Mouse (Mus musculus) ovary, postnatal 14 days (tissue): Measurements from ENCODE around the gene Btbd35f26.
"Not testable (repeated sequence)": the region's sequence is repeated elsewhere in the genome, so short reads cannot be mapped to it uniquely, and the experiment has no call there.

Experiments
- DNase-seq: peaks from one replicate; pipeline ENCODE4 v3.0.0; 2022; ENCODE audit warnings: low spot score

Gene Btbd35f26

DNA sequence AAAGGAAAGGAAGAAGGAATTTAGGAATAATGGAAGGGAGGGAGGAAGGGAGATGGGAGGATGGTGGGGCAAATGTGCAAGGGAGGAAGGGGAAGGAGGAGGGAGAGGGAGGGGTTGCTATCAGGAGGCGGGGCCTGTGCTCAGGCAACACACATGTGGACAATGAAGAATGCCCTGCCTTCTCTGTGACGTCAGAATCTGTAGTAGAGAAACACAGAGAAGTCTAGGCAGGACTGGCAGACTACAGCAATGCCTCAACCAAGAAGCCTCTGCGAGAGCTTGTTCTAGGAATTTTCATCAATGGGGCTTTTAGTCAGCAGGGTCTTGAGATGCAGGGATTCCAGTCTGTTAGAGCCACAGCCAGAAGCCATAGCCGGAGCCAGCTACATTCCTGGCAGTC is at the start of gene Btbd35f26:
TSS of gene Btbd35f26 (plus strand) at position 301 of the 400 bp plus-strand sequence.
- DNase-seq: not testable (repeated sequence)

- not testable (repeated sequence) for DNase-seq
Measured at GRCm38 (mm10) chrX:31341924-31342323, 5.7 kb downstream of the Btbd35f26 start.

DNA sequence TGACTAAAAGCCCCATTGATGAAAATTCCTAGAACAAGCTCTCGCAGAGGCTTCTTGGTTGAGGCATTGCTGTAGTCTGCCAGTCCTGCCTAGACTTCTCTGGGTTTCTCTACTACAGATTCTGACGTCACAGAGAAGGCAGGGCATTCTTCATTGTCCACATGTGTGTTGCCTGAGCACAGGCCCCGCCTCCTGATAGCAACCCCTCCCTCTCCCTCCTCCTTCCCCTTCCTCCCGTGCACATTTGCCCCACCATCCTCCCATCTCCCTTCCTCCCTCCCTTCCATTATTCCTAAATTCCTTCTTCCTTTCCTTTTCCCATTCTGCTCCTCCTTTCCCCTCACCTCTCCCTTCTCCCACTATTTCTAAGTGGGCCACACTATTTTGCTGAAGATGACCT is 47.6 kb downstream of the Btbd35f26 start, which contains the start of gene Btbd35f19:
TSS of gene Btbd35f19 (minus strand) at position 101 of the 400 bp plus-strand sequence.
- DNase-seq: not testable (repeated sequence)
